Mouse (Mus musculus) hindbrain, embryonic 16.5 days (tissue): ENCODE results near the gene Mast2. TPM values are rescaled to one million over a fixed set of nuclear protein-coding genes. Genes with fewer than 3 reads are reported as not detected.

ENCODE experiments used
- ATAC-seq: fragments of 200-750 bp; cut with Nextera tagmentation; 2 replicates; pipeline ENCODE4 v1.8.0; 2017; ENCODE audit warnings: moderate TSS enrichment, moderate library complexity
- H3K27ac ChIP-seq: fragments of 300-500 bp; sonication (generic); 2 replicates; pipeline ENCODE4 v1.5.1; 2014; ENCODE audit warnings: low read depth, mild to moderate bottlenecking, control low read depth, low read length, moderate library complexity
- H3K27me3 ChIP-seq: fragments of 300-500 bp; sonication (generic); replicated peaks from 2 replicates; pipeline ENCODE4 v1.6.1; 2014; ENCODE audit warnings: low read length; ENCODE audit not compliant: control insufficient read depth, insufficient read depth
- H3K36me3 ChIP-seq: fragments of 300-500 bp; sonication (generic); 2 replicates; pipeline ENCODE4 v1.6.1; 2014; ENCODE audit warnings: mild to moderate bottlenecking, low read length, moderate library complexity, mixed read lengths; ENCODE audit not compliant: control insufficient read depth, insufficient read depth
- H3K4me1 ChIP-seq: fragments of 300-500 bp; sonication (generic); 2 replicates; pipeline ENCODE4 v1.6.1; 2014; ENCODE audit warnings: low read depth, low read length; ENCODE audit not compliant: control insufficient read depth, insufficient read depth
- H3K4me2 ChIP-seq: fragments of 300-500 bp; sonication (generic); 2 replicates; pipeline ENCODE4 v1.6.1; 2014; ENCODE audit warnings: mild to moderate bottlenecking, low read length, control low read depth, moderate library complexity
- H3K4me3 ChIP-seq: fragments of 300-500 bp; sonication (generic); 2 replicates; pipeline ENCODE4 v1.5.1; 2014; ENCODE audit warnings: mild to moderate bottlenecking, low read length, control low read depth, moderate library complexity
- H3K9ac ChIP-seq: fragments of 300-500 bp; sonication (generic); 2 replicates; pipeline ENCODE4 v1.6.1; 2014; ENCODE audit warnings: low read depth, mild to moderate bottlenecking, control low read depth, low read length, moderate library complexity
- H3K9me3 ChIP-seq: fragments of 300-500 bp; sonication (generic); 2 replicates; pipeline ENCODE4 v1.6.1; 2014; ENCODE audit warnings: mild to moderate bottlenecking, low read length, moderate library complexity; ENCODE audit not compliant: control insufficient read depth
- WGBS: fragments of 180-500 bp; shearing (Covaris S2); extraction: QIAGEN DNeasy Blood & Tissue Kit; methylation state at CpG from one replicate; pipeline ENCODE4 v1.1.7; 2014; 5-methylcytosine and 5-hydroxymethylcytosine counted together
- polyA plus RNA-seq: library from polyadenylated mRNA; unstranded; fragments of >200 nt; fragmentation: Nextera tagmentation; extraction: Ambion mirVana; gene quantifications from 2 replicates; pipeline ENCODE4 v1.2.1, GENCODE M21; 2015

Gene Mast2
- polyA plus RNA-seq, 1 experiment from 2014 or later, result 32.2 TPM

- H3K36me3 ChIP-seq, result no peaks in the 10 kb centered on the region
- H3K9me3 ChIP-seq, result no peaks in the 10 kb centered on the region
- H3K4me3 ChIP-seq, result no peak overlapping the region
- no peaks in the 10 kb centered on the region for H3K4me1 ChIP-seq
- H3K9ac ChIP-seq, result no peak overlapping the region
- 28% methylated on average over 2 of the region's 2 CpGs for WGBS
- no peak overlapping the region for H3K4me2 ChIP-seq
- H3K27me3 ChIP-seq, result no peaks in the 10 kb centered on the region
- no peak for ATAC-seq
- H3K27ac ChIP-seq, result no peak overlapping the region
Measured at GRCm38 (mm10) chr4:116483476-116483875, 19.5 kb upstream of the Mast2 start.

GRCm38 (mm10) chr4:116481322-116481721 is 17.3 kb upstream of the Mast2 start:
- H3K4me3 ChIP-seq, result no peak overlapping the region
- H3K9ac ChIP-seq, result no peak overlapping the region
- H3K27ac ChIP-seq, result no peak overlapping the region
- WGBS, result 73% methylated on average over 2 of the region's 2 CpGs
- no peaks in the 10 kb centered on the region for H3K27me3 ChIP-seq
- ATAC-seq, result no peak
- H3K4me2 ChIP-seq, result no peak overlapping the region
- H3K36me3 ChIP-seq, result no peaks in the 10 kb centered on the region
- no peaks in the 10 kb centered on the region for H3K9me3 ChIP-seq
- no peaks in the 10 kb centered on the region for H3K4me1 ChIP-seq

GRCm38 (mm10) chr4:116463231-116464125 is 505 bp downstream of the Mast2 start:
- H3K4me2 ChIP-seq, result peak overlapping the region; percentile 72
- peak overlapping the region; percentile 96 for H3K27ac ChIP-seq
- H3K36me3 ChIP-seq, result no peaks in the 10 kb centered on the region
- H3K27me3 ChIP-seq, result no peaks in the 10 kb centered on the region
- under 1% methylated on average over 68 of the region's 74 CpGs for WGBS
- H3K4me3 ChIP-seq, result peak overlapping the region; percentile 91
- ATAC-seq, result peak; percentile 70
- H3K4me1 ChIP-seq, result peaks cover 18% of the 10 kb centered on the region
- no peaks in the 10 kb centered on the region for H3K9me3 ChIP-seq
- H3K9ac ChIP-seq, result peak overlapping the region; percentile 84

- Histone ChIP-seq H3K4me2 (peak overlapping the region; percentile 72), H3K27me3 (no peaks in the 10 kb centered on the region), H3K27ac (no peak overlapping the region), H3K9ac (no peak overlapping the region), H3K4me1 (peaks cover 18% of the 10 kb centered on the region), H3K4me3 (no peak overlapping the region), H3K9me3 (no peaks in the 10 kb centered on the region), H3K36me3 (no peaks in the 10 kb centered on the region)
- no peak for ATAC-seq
- WGBS, result 96% methylated on average over 3 of the region's 3 CpGs
Measured at GRCm38 (mm10) chr4:116461943-116462342, 2.0 kb downstream of the Mast2 start.

- Histone ChIP-seq H3K4me1 (no peaks in the 10 kb centered on the region), H3K27ac (no peak overlapping the region), H3K9me3 (no peaks in the 10 kb centered on the region), H3K4me3 (no peak overlapping the region), H3K4me2 (no peak overlapping the region), H3K9ac (no peak overlapping the region), H3K27me3 (no peaks in the 10 kb centered on the region), H3K36me3 (no peaks in the 10 kb centered on the region)
- ATAC-seq, result no peak
Measured at GRCm38 (mm10) chr4:116451553-116451952, 12.4 kb downstream of the Mast2 start.

- Histone ChIP-seq H3K4me1 (no peaks in the 10 kb centered on the region), H3K36me3 (no peaks in the 10 kb centered on the region), H3K9ac (no peak overlapping the region), H3K27me3 (no peaks in the 10 kb centered on the region), H3K9me3 (no peaks in the 10 kb centered on the region), H3K4me3 (no peak overlapping the region), H3K4me2 (no peak overlapping the region), H3K27ac (no peak overlapping the region)
- no peak for ATAC-seq
Measured at GRCm38 (mm10) chr4:116449951-116450350, 14.0 kb downstream of the Mast2 start.

- no peaks in the 10 kb centered on the region for H3K9me3 ChIP-seq
- WGBS, result 58% methylated on average over 8 of the region's 8 CpGs
- H3K27ac ChIP-seq, result no peak overlapping the region
- H3K4me3 ChIP-seq, result no peak overlapping the region
- no peaks in the 10 kb centered on the region for H3K27me3 ChIP-seq
- no peak overlapping the region for H3K9ac ChIP-seq
- H3K4me1 ChIP-seq, result no peaks in the 10 kb centered on the region
- H3K36me3 ChIP-seq, result no peaks in the 10 kb centered on the region
- H3K4me2 ChIP-seq, result no peak overlapping the region
- no peak for ATAC-seq
Measured at GRCm38 (mm10) chr4:116448673-116449072, 15.3 kb downstream of the Mast2 start.

- H3K27ac ChIP-seq, result no peak overlapping the region
- H3K9ac ChIP-seq, result no peak overlapping the region
- WGBS, result 94% methylated on average over 1 of the region's 1 CpGs
- no peak overlapping the region for H3K4me3 ChIP-seq
- H3K36me3 ChIP-seq, result no peaks in the 10 kb centered on the region
- H3K9me3 ChIP-seq, result no peaks in the 10 kb centered on the region
- no peaks in the 10 kb centered on the region for H3K4me1 ChIP-seq
- ATAC-seq, result no peak
- no peaks in the 10 kb centered on the region for H3K27me3 ChIP-seq
- H3K4me2 ChIP-seq, result no peak overlapping the region
Measured at GRCm38 (mm10) chr4:116439383-116439782, 24.6 kb downstream of the Mast2 start.

GRCm38 (mm10) chr4:116438561-116438960 is 25.4 kb downstream of the Mast2 start:
- Histone ChIP-seq H3K4me2 (no peak overlapping the region), H3K4me1 (no peaks in the 10 kb centered on the region), H3K4me3 (no peak overlapping the region), H3K27ac (no peak overlapping the region), H3K36me3 (no peaks in the 10 kb centered on the region), H3K9me3 (no peaks in the 10 kb centered on the region), H3K27me3 (no peaks in the 10 kb centered on the region), H3K9ac (no peak overlapping the region)
- no peak for ATAC-seq
